Mouse (Mus musculus) fat pad, adult 2 months (tissue): ENCODE data around the gene Spag9.
A peak's percentile ranks its signal among the peaks of the same experiment; 100 is the strongest.

Experiments used
- DNase-seq: peaks from one replicate; pipeline ENCODE4 v3.0.0-alpha.2; 2011; ENCODE audit warnings: low read depth, low spot score; ENCODE audit errors: extremely low read depth

Spag9 gene

GRCm38 (mm10) chr11:93995720-93996305, at the start of gene Spag9:
Spag9 (plus strand) TSS chr11:93996091.
- DNase-seq = peak; percentile 56

GRCm38 (mm10) chr11:93948887-93949567, 46.9 kb upstream of the Spag9 start:
- DNase-seq = no peak

GRCm38 (mm10) chr11:93950045-93950444, 45.8 kb upstream of the Spag9 start:
- DNase-seq = no peak

GRCm38 (mm10) chr11:93952376-93952775, 43.5 kb upstream of the Spag9 start:
- no peak for DNase-seq

- peak; percentile 55 for DNase-seq
Measured at GRCm38 (mm10) chr11:93954738-93955255, 41.1 kb upstream of the Spag9 start.

- no peak for DNase-seq
Measured at GRCm38 (mm10) chr11:93955256-93956150, 40.4 kb upstream of the Spag9 start.

GRCm38 (mm10) chr11:93956159-93956558, 39.7 kb upstream of the Spag9 start, which contains the start of gene Nme2:
Nme2 (minus strand) TSS chr11:93956259.
- DNase-seq = no peak

- no peak for DNase-seq
Measured at GRCm38 (mm10) chr11:93957031-93957555, 38.8 kb upstream of the Spag9 start.

GRCm38 (mm10) chr11:93957746-93958145, 38.1 kb upstream of the Spag9 start:
- no peak for DNase-seq

GRCm38 (mm10) chr11:93961482-93961881, 34.4 kb upstream of the Spag9 start:
- DNase-seq = no peak

- DNase-seq = no peak
Measured at GRCm38 (mm10) chr11:93963013-93963412, 32.9 kb upstream of the Spag9 start.

GRCm38 (mm10) chr11:93965391-93965790, 30.5 kb upstream of the Spag9 start:
- no peak for DNase-seq

GRCm38 (mm10) chr11:93967381-93967780, 28.5 kb upstream of the Spag9 start:
- no peak for DNase-seq

- DNase-seq = peak; percentile 89
Measured at GRCm38 (mm10) chr11:93968005-93968847, 27.7 kb upstream of the Spag9 start, which contains the start of the genes Gm20390 and Nme1. Gm20390 (minus strand) TSS chr11:93968293. Nme1 (minus strand) TSS chr11:93968521.

- DNase-seq = no peak
Measured at GRCm38 (mm10) chr11:93968848-93969128, 27.1 kb upstream of the Spag9 start.

- DNase-seq = no peak
Measured at GRCm38 (mm10) chr11:93969171-93969570, 26.7 kb upstream of the Spag9 start.

GRCm38 (mm10) chr11:93969799-93970198, 26.1 kb upstream of the Spag9 start:
- DNase-seq = no peak

GRCm38 (mm10) chr11:93972951-93973350, 22.9 kb upstream of the Spag9 start:
- no peak for DNase-seq

GRCm38 (mm10) chr11:93979502-93980049, 16.3 kb upstream of the Spag9 start:
- no peak for DNase-seq

- no peak for DNase-seq
Measured at GRCm38 (mm10) chr11:93984619-93985018, 11.3 kb upstream of the Spag9 start.
